Mouse (Mus musculus): ENCODE measurements around the gene Emilin2. TPM values are rescaled to one million over a fixed set of nuclear protein-coding genes. Genes with fewer than 3 reads are reported as not detected.
A peak's percentile ranks its signal among the peaks of the same experiment; 100 is the strongest.

Gene Emilin2
- polyA plus RNA-seq, 1 experiment from 2014 or later, result 31.3 TPM

GRCm38 (mm10) chr17:71228651-71229050 lies 83.1 kb downstream of the Emilin2 start:
- Histone ChIP-seq H3K4me1 (replicated peaks; ENCODE audit: control insufficient read depth, insufficient read depth, low read length) (peaks cover 9% of the 10 kb centered on the region), H3K9ac (ENCODE audit: low read depth, low read length) (no peak overlapping the region), H3K9me3 (ENCODE audit: control insufficient read depth, low read length) (no peaks in the 10 kb centered on the region), H3K36me3 (ENCODE audit: control insufficient read depth, insufficient read depth, low read length) (peaks cover 14% of the 10 kb centered on the region; the same call in 1 of the 2 replicates), H3K4me3 (ENCODE audit: low read depth, low read length) (no peak overlapping the region), H3K27ac (ENCODE audit: low read depth, low read length) (no peak overlapping the region), H3K27me3 (replicated peaks; ENCODE audit: control insufficient read depth, insufficient read depth, low read length) (no peaks in the 10 kb centered on the region), H3K4me2 (no peak overlapping the region)
- no peak for ATAC-seq (replicated peaks; ENCODE audit: low FRiP score)
- 87% methylated on average over 7 of the region's 7 CpGs for WGBS
- no peak for DNase-seq (ENCODE audit: low spot score)

DNA sequence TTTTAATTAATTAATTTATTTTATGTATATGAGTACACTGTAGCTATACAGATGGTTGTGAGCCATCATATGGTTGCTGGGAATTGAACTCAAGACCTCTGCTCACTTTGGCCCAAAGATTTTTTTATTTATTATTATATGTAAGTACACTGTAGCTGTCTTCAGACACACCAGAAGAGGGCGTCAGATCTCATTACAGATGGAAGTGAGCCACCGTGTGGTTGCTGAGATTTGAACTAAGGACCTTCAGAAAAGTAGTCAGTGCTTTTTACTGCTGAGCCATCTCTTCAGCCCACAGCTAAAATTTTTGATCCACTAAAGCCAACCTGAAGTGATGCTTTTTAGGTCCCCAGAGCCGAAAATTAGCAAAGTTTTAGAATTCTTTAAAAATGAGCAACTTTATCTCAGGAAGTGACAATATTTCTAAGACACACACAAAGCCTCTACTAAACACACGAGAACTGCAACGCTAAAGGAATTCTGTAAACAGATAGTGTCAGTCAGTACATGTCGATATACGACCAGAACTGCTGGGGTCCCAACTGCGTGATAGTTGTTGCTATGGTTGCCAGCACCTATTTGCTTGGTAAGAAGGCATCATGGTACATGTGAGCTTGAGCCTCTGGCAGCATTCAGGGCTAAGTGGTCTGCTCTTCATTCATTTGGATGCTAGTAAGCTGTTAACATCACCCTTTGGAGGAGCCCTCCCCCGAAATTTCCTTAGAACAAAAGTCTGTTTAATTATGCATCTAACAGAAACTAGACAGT lies 84.5 kb downstream of the Emilin2 start:
- WGBS, result 80% methylated on average over 9 of the region's 9 CpGs
- Histone ChIP-seq H3K36me3 (ENCODE audit: control insufficient read depth, insufficient read depth, low read length) (peaks cover 9% of the 10 kb centered on the region; the same call in 1 of the 2 replicates), H3K27ac (ENCODE audit: low read depth, low read length) (no peak overlapping the region), H3K4me1 (replicated peaks; ENCODE audit: control insufficient read depth, insufficient read depth, low read length) (peaks cover 14% of the 10 kb centered on the region), H3K4me3 (ENCODE audit: low read depth, low read length) (no peak overlapping the region), H3K4me2 (no peak overlapping the region), H3K9ac (ENCODE audit: low read depth, low read length) (no peak overlapping the region), H3K27me3 (replicated peaks; ENCODE audit: control insufficient read depth, insufficient read depth, low read length) (no peaks in the 10 kb centered on the region), H3K9me3 (ENCODE audit: control insufficient read depth, low read length) (no peaks in the 10 kb centered on the region)
- no peak for DNase-seq (ENCODE audit: low spot score)
- no peak for ATAC-seq (replicated peaks; ENCODE audit: low FRiP score)

DNA sequence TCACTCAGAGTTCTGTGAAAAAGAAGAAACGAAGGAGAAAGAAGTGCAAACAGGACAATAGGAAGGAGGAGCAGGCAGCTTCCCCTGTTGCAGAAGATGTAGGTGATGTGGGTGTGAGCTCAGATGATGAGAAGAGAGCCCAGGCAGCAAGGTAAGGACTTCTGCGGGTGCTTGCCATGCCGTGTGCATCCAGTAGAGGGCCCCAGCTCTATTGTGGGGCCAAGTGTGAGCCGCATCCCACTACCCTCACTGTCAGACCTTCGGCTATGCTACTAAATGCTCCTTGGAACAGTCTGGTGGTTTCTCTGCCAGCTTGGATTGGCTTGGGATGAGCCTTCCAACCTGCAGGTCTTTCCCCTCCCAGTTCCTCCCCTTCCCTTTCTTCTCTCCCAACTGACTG lies 86.7 kb downstream of the Emilin2 start:
- no peaks in the 10 kb centered on the region for H3K27me3 ChIP-seq (replicated peaks; ENCODE audit: control insufficient read depth, insufficient read depth, low read length)
- H3K36me3 ChIP-seq (ENCODE audit: control insufficient read depth, insufficient read depth, low read length), result no peaks in the 10 kb centered on the region
- H3K4me1 ChIP-seq (replicated peaks; ENCODE audit: control insufficient read depth, insufficient read depth, low read length), result peaks cover 9% of the 10 kb centered on the region
- no peaks in the 10 kb centered on the region for H3K9me3 ChIP-seq (ENCODE audit: control insufficient read depth, low read length)
- no peak overlapping the region for H3K27ac ChIP-seq (ENCODE audit: low read depth, low read length)
- H3K4me2 ChIP-seq, result no peak overlapping the region
- ATAC-seq (replicated peaks; ENCODE audit: low FRiP score) (peak; percentile 68), DNase-seq (ENCODE audit: low spot score) (no peak)
- H3K9ac ChIP-seq (ENCODE audit: low read depth, low read length), result no peak overlapping the region
- no peak overlapping the region for H3K4me3 ChIP-seq (ENCODE audit: low read depth, low read length)
- 29% methylated on average over 5 of the region's 5 CpGs for WGBS

DNA sequence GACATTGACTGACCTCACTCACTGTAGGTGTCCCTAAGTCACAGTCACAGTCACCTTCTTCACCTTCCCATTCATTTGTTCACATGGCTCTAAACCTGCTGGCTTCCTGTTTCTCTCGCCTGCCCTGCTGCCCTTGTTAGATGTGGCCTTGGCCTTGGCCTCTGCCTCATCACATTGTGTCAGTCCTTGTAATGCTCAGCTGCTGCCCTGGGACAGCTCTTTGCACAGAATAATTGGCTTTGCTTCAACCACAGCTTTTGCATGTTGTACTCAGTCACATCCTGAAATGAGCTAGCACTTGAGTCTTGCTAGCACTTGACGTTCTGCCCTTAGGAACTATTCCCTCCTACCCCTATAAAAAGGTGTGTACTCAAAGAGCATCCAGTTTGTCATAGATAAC lies 87.3 kb downstream of the Emilin2 start:
- ATAC-seq (replicated peaks; ENCODE audit: low FRiP score), result no peak

GRCm38 (mm10) chr17:71223676-71224075 lies 88.1 kb downstream of the Emilin2 start:
- 63% methylated on average over 5 of the region's 5 CpGs for WGBS
- Histone ChIP-seq H3K27ac (ENCODE audit: low read depth, low read length) (no peak overlapping the region), H3K4me3 (ENCODE audit: low read depth, low read length) (no peak overlapping the region), H3K4me2 (no peak overlapping the region), H3K9me3 (ENCODE audit: control insufficient read depth, low read length) (no peaks in the 10 kb centered on the region), H3K4me1 (replicated peaks; ENCODE audit: control insufficient read depth, insufficient read depth, low read length) (peaks cover 9% of the 10 kb centered on the region), H3K9ac (ENCODE audit: low read depth, low read length) (no peak overlapping the region), H3K27me3 (replicated peaks; ENCODE audit: control insufficient read depth, insufficient read depth, low read length) (no peaks in the 10 kb centered on the region), H3K36me3 (ENCODE audit: control insufficient read depth, insufficient read depth, low read length) (no peaks in the 10 kb centered on the region)
- ATAC-seq (replicated peaks; ENCODE audit: low FRiP score) (no peak), DNase-seq (ENCODE audit: low spot score) (no peak)

More for the DNA sequence above, 87.3 kb downstream of the Emilin2 start:
- 70% methylated on average over 2 of the region's 2 CpGs for WGBS
- no peak overlapping the region for H3K4me2 ChIP-seq
- no peak for DNase-seq (ENCODE audit: low spot score)
- H3K4me1 ChIP-seq (replicated peaks; ENCODE audit: control insufficient read depth, insufficient read depth, low read length), result peaks cover 9% of the 10 kb centered on the region
- no peak overlapping the region for H3K9ac ChIP-seq (ENCODE audit: low read depth, low read length)
- H3K36me3 ChIP-seq (ENCODE audit: control insufficient read depth, insufficient read depth, low read length), result no peaks in the 10 kb centered on the region
- H3K27ac ChIP-seq (ENCODE audit: low read depth, low read length), result no peak overlapping the region
- H3K27me3 ChIP-seq (replicated peaks; ENCODE audit: control insufficient read depth, insufficient read depth, low read length), result no peaks in the 10 kb centered on the region
- H3K4me3 ChIP-seq (ENCODE audit: low read depth, low read length), result no peak overlapping the region
- H3K9me3 ChIP-seq (ENCODE audit: control insufficient read depth, low read length), result no peaks in the 10 kb centered on the region

DNA sequence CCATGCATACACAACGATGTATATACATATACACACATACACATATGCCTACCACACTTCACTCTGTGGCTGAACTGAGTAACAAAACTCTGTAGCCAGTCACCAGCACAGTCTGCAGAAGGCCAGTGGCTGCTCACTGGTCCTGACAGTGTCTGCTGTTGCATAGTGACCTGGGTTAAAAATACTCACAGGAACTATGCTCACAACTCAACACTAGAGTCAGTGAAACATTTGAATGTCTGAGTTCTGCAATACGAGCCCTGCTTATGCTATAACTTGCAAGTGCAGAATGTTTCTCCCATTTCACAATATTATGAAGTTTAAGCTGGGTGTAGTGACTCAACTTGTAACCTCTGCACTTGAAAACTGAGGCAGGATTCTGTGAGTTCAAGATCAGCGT lies 90.4 kb downstream of the Emilin2 start:
- Histone ChIP-seq H3K9me3 (ENCODE audit: control insufficient read depth, low read length) (no peaks in the 10 kb centered on the region), H3K9ac (ENCODE audit: low read depth, low read length) (no peak overlapping the region), H3K4me3 (ENCODE audit: low read depth, low read length) (no peak overlapping the region), H3K4me1 (replicated peaks; ENCODE audit: control insufficient read depth, insufficient read depth, low read length) (peaks cover 9% of the 10 kb centered on the region), H3K27ac (ENCODE audit: low read depth, low read length) (no peak overlapping the region), H3K27me3 (replicated peaks; ENCODE audit: control insufficient read depth, insufficient read depth, low read length) (no peaks in the 10 kb centered on the region), H3K36me3 (ENCODE audit: control insufficient read depth, insufficient read depth, low read length) (peaks cover 11% of the 10 kb centered on the region; the same call in 1 of the 2 replicates), H3K4me2 (no peak overlapping the region)
- WGBS, result 82% methylated on average over 3 of the region's 3 CpGs
- DNase-seq (ENCODE audit: low spot score) (no peak), ATAC-seq (replicated peaks; ENCODE audit: low FRiP score) (no peak)

DNA sequence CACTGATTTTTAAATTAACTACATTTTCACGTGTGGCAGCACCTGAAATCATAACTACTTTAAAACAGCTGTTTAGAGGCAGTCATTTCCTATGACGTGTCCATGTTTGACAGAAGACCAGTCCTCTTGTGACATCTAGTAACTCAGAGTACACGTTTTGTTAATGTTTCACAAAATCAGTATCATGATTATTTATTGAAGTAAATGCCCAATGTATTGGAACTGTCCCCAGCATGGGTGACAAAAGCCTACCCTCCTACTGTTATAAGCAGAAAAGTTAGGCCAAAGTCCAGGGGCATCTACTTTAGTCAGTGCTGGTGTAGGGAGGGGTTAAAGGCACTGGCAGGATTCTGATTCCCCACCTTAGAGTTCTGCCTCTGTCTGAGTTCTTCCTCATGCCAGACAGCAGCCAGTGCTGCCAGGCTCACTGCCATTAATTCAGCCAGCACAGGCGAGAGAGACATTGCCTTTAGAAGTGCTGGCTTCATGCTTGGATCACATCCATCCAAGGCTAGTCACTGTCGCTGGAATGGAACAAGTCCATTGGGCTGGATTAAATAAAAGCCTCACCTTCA lies 94.6 kb downstream of the Emilin2 start:
- H3K27ac ChIP-seq (ENCODE audit: low read depth, low read length), result no peak overlapping the region
- ATAC-seq (replicated peaks; ENCODE audit: low FRiP score) (no peak), DNase-seq (ENCODE audit: low spot score) (no peak)
- peaks cover 32% of the 10 kb centered on the region for H3K4me1 ChIP-seq (replicated peaks; ENCODE audit: control insufficient read depth, insufficient read depth, low read length)
- no peak overlapping the region for H3K4me2 ChIP-seq
- no peak overlapping the region for H3K4me3 ChIP-seq (ENCODE audit: low read depth, low read length)
- peaks cover 11% of the 10 kb centered on the region; the same call in 1 of the 2 replicates for H3K36me3 ChIP-seq (ENCODE audit: control insufficient read depth, insufficient read depth, low read length)
- 89% methylated on average over 5 of the region's 5 CpGs for WGBS
- no peak overlapping the region for H3K9ac ChIP-seq (ENCODE audit: low read depth, low read length)
- no peaks in the 10 kb centered on the region for H3K9me3 ChIP-seq (ENCODE audit: control insufficient read depth, low read length)
- H3K27me3 ChIP-seq (replicated peaks; ENCODE audit: control insufficient read depth, insufficient read depth, low read length), result no peaks in the 10 kb centered on the region

GRCm38 (mm10) chr17:71216263-71216662 lies 95.5 kb downstream of the Emilin2 start:
- H3K9me3 ChIP-seq (ENCODE audit: control insufficient read depth, low read length), result no peaks in the 10 kb centered on the region
- no peak overlapping the region for H3K9ac ChIP-seq (ENCODE audit: low read depth, low read length)
- no peaks in the 10 kb centered on the region for H3K27me3 ChIP-seq (replicated peaks; ENCODE audit: control insufficient read depth, insufficient read depth, low read length)
- H3K4me2 ChIP-seq, result peak overlapping the region; percentile 31
- no peak overlapping the region for H3K27ac ChIP-seq (ENCODE audit: low read depth, low read length)
- H3K36me3 ChIP-seq (ENCODE audit: control insufficient read depth, insufficient read depth, low read length), result peaks cover 11% of the 10 kb centered on the region; the same call in 1 of the 2 replicates
- WGBS, result 94% methylated on average over 2 of the region's 2 CpGs
- no peak for DNase-seq (ENCODE audit: low spot score)
- no peak overlapping the region for H3K4me3 ChIP-seq (ENCODE audit: low read depth, low read length)
- no peak for ATAC-seq (replicated peaks; ENCODE audit: low FRiP score)
- peaks cover 38% of the 10 kb centered on the region for H3K4me1 ChIP-seq (replicated peaks; ENCODE audit: control insufficient read depth, insufficient read depth, low read length)

Measured in liver, embryonic 11.5 days (tissue).